Mouse (Mus musculus) ovary, postnatal 14 days (tissue): ENCODE measurements around the gene Rin3.

Experiments
- DNase-seq: peaks from one replicate; pipeline ENCODE4 v3.0.0; 2022; ENCODE audit warnings: low spot score

Rin3 gene

DNA sequence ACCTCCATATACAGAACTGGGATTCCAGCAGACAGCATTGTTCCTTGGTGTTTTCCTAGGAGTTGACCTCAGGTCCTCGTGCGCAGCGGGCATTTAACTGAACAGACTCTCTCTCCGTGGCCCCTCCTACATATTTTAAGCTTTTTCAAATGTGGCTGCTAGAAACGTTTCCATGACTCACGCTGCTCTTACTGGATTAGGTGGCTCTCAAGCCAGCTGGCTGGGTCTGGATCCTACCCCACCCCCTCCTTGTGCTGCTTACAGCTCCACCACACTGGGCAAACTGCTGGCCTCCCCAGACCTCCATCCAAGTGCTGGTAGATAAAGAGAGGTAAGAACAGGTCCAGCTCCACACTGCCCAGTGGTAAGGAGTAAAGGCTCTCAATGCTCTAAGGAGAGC lies 139.2 kb downstream of the Rin3 start:
- DNase-seq = no peak

DNA sequence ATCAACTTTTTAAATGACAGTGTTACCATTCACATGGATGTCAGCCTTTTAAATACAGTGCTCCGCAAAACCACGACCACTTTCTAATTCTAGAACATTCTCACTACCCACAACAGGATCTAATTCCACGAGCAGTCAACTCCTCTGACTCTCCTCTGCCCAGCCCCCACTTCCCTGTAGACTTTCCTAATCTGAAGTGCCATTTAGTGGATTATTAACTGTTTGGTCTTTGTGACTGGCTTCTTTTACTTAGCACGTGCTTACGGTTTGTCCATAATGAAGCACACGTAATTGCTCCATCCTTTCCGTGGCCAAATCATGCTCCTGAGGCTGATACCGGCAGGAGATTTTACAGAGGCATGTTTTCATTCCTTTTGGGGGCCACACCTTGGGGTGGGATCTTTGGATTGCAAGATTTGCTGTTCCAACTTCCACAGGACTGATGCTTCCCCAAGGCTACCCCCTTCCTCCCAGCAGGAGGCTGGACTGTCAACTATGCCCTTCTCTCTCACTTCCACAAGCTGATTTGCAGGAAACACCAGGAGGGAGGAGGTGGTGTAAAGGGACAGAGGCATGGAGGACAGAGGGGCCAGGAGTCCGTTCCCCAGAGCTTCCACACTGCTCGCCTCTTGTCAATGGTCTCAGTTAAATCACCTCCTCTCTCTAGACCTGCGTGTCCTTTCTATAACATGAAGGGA lies 139.9 kb downstream of the Rin3 start:
- no peak for DNase-seq

DNA sequence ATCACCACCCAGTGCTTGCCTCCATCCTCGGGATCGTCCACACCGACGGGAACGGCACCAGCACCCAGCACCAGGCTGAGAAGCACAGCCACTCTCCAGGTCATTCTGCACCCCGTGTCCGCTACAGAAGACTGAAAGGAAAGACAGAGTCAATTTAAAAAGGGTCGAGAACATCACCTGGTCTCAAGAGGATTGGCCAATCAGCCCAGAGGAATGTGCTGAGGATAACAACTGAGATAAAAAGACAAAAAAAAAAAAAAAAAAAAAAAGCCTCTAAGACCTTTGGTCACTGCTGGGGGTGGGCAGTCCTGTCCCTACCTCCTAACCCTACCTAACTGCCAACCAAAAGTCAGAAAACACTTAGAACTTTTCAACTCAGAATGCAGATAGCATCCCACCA lies 140.8 kb downstream of the Rin3 start:
- DNase-seq = no peak

DNA sequence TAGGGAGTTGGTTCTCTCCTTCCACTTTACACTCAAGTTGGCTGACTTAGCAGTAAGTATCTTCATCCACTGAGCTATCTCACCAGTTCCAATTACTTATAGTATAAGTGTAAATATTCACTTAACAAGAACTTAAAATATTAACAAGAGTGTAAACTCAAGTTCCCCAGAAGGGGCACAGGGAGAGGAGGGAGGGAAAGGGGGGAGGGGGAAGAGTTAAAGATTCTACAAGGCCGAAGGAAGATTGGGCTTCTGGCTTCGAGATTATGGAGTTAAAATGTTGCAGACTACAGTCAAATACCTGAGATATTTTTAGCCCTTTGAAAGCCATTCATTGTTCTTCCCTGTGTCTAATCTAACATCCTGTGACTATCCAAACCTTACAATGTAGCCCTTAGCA lies 141.6 kb downstream of the Rin3 start:
- no peak for DNase-seq

GRCm38 (mm10) chr12:102425048-102425578 lies 142.3 kb downstream of the Rin3 start:
- no peak for DNase-seq

DNA sequence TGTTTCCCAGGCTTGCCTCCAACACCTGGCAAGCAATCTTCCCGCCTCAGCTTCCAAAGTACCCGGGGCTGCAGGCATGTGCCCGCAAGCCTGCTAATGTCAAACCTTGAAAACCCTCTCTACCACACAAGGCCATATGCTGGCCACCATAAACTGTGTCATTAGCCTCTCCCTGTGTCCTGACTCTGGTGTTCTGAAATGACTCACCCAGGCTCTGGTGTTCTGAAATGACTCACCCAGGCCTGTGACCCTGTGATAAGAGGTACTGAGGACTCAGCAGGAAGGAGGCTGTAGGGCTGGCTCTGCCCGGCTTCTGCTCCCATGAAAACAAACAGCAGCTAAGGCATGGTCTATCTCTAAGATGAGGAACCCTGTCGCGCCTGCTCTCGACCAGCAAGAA lies 143.4 kb downstream of the Rin3 start:
- no peak for DNase-seq

DNA sequence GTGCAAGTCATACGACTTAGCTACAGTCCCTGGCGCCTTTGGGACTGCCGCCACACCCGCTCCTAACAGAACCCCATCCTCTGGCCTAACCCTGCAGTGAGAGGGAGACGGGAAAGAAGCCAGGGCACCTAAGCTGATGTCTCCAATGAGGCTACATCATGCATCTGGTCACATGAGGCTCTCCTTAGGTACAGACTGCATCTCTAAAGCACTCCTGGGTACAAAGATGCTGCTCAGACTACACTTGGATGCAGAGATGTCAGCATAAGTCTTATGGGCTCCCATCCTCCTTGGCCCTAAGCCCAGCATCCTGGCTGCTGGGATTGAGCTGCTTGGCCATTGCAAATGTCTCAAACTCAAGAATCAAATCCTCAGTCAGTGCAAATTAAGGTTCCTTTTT lies 146.8 kb downstream of the Rin3 start:
- no peak for DNase-seq

- no peak for DNase-seq
These were observed 147.4 kb downstream of the Rin3 start for GRCm38 (mm10) chr12:102430228-102430627.

GRCm38 (mm10) chr12:102432238-102432637 lies 149.4 kb downstream of the Rin3 start:
- no peak for DNase-seq

- no peak for DNase-seq
These were observed 151.3 kb downstream of the Rin3 start for GRCm38 (mm10) chr12:102434107-102434506.

DNA sequence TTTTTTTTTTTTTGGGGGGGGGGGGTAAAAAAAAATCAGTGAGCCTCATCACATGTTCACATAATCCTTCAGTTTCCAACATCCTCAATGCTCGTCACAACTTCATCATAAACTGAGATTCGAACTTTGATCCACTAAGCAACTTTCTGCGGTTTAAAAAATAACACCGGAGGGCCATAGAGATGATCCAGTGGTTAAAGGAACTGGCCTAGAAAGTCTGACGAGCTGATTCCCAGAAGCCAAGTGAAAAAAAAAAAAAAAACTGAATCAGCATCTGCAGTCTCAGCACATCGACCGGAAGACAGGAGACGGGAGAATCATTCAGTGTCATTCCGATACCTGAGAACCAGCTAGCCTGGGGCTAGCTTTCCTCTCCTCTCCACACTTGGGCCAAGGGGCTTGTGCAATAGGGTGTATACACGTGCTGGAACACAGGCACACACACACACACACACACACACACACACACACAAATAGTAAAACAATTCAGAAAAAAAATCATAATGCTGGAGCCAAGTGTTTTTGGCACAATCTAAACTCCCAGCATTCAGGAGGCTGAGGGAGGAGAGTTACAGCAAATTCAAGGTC lies 154.2 kb downstream of the Rin3 start:
- DNase-seq = no peak

DNA sequence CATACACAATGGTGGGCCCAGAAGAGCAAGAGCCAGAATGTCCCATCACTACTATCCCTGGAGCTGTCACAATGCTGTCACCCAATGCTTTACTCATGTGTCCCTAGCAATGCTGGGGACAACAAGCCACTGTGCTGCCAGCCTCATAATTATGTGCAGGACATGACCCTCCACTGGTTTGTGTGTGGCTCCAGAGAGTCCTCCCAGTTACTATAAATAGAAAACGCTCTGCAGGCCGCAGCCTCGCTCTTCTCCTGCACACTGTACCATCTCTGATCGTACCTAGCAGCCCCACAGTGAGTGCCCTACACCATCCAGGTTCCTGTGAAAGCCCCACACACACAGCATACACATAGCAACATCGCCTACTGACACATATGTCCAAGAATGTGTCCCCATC lies 155.1 kb downstream of the Rin3 start:
- no peak for DNase-seq

GRCm38 (mm10) chr12:102438983-102439631 lies 156.3 kb downstream of the Rin3 start:
- no peak for DNase-seq

- DNase-seq = peak; percentile 96
These were observed 156.8 kb downstream of the Rin3 start, which contains the start of gene Lgmn for GRCm38 (mm10) chr12:102439632-102440023. Lgmn (minus strand) TSS chr12:102439813.
